Mouse (Mus musculus): ENCODE measurements around the gene Gm17482. TPM values are rescaled to one million over a fixed set of nuclear protein-coding genes. Genes with fewer than 3 reads are reported as not detected.

Gene Gm17482
- total RNA-seq, 2 experiments from 2014 or later, result not detected

- DNase-seq, result no peak
Observed at GRCm38 (mm10) chr6:115245500-115246058, 18.4 kb downstream of the Gm17482 start.

DNA sequence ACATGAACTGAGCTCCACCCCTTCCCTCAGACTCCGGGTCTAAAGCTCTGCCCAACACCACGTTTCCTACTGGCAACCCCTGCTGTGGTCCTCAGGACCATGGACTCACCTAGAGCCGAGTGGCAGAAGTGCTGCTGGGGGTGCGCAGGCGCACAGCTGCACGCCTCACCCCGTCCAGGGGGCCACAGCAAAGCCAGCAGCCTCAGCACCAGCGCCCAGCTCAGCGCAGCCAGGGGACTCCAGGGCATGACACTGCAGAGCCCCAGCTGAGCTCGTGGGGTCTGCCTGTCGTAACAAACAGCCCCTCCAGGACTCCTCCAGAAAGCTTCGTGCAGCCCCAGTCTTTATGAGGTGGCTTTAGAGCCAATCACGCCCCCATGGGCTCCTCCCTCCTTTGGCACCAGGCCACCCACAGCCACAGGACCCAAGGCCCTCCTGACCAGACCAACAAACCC, 24.4 kb downstream of the Gm17482 start:
- peak; percentile 70 to 87 for DNase-seq

- no peak for DNase-seq
Observed at GRCm38 (mm10) chr6:115252099-115252873, 25.1 kb downstream of the Gm17482 start, which contains the start of gene Timp4. Gene Timp4 (minus strand): TSS chr6:115252205.

DNA sequence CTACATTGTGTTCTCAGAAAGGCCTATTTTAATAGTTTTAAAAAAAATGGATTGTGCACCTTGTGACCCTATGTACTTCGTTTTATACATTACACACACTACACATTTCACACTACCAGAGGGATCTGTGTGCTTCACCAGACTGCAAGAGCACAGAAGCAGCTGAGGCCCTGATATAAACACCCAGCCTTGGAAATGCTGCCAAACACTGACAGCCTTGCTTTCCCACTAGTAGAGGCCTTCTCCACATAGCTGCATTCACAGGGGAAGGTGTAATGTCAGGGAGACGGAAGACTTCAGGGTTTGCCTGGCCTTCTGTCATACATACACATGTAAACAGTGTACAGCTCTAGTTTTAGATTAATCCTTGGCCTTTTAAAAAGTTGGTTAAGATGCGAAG, 28.0 kb downstream of the Gm17482 start:
- no peak for DNase-seq

DNA sequence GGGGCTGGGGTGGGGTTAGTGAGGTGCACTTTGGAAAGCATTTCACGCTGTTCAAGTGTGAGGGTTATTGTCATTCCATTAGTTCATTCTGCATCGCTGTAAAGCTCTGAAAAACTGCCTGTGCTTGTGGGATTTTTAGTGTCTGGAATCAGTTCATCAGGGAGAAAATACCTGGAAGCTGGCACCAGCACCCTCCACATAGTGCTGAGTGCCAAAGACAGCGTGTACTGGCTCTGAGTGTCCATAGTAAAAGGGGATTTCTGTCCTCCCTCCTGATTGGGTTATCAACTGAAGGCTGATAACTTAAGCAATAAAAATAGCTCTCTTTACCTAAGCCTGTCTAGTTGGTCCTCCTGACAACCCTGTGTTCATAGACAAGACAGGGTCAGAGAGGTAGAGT, 33.4 kb downstream of the Gm17482 start:
- peak in 1 of 2 experiments; percentile 52 for DNase-seq

DNA sequence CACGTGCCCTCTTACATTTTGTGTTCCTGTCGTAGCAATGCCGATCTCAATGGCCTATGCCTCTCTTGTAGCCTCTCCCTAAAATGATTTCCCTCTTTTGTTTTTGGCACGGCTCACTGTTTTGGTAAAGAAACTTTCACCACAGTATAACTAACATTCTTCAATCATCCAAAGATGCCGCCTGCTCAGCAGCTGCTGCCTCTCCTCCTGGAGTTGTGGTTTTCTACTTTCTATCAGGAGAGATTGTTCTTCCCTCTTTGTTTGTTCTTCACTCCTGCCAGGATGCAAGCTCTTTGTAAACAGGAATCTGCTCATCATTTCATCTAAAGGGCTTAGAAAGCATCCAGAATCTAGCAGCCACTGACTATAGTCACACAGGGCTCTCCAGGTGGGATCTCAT, 39.6 kb downstream of the Gm17482 start:
- DNase-seq, result no peak

DNA sequence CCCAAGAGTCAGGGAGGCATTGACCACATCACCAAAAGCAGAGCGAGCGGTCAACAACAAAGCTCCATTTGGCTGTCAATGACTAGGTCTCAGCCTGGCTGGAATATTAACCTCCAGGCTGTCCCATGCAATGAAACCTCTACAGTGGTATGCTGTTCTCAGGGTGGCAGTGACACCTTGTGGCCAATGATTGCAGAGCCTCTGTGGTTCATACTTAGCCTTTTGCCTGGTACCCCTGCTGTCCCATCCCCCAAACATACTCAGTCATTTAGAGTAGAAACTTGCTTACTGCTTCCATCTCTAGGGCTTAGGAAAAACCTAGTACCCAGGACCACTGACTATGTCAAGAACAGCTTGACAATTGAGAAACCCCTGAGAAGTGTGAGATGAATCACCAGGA, 40.8 kb downstream of the Gm17482 start:
- peak; percentile 85 to 90 for DNase-seq

DNA sequence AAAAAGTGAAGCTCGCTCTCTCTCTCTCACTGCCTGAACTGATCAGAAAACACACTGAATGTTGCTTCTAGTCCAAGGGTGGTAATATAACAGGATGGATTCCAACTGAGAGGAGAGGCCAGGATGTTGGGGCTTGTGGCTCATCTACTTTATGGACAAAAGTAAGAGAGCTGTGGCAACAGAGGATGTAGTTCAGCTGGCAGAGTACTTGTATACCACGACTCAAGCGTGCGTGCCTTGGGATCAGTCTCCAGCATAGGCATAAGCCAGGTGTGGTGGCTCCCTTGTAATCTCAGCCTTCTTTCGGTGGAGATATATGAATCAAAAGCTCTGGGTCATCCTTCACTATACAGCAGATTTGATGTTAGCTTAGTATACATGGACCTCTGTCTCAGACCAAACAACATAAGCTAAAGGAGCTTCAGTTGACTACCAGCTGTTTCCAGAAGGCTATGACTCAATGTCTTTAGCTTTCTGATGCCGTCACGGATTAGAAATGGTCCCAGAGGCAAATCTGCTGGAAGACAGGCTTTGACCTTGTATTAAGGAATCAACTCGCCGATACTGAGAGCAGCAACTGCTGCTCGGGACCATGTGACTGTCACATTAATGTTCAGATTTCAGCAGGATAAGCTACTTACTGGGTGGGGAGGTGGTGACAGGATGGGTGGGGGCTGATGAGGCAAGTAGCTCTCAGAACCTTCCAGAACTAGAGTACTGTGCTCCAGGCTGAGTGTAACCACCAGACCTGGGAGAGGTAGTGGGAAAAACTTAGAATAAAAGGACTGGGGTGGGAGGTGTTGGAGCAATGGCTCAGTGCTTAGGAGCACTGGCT, 41.6 kb downstream of the Gm17482 start:
- DNase-seq, result peak; percentile 37 to 55

DNA sequence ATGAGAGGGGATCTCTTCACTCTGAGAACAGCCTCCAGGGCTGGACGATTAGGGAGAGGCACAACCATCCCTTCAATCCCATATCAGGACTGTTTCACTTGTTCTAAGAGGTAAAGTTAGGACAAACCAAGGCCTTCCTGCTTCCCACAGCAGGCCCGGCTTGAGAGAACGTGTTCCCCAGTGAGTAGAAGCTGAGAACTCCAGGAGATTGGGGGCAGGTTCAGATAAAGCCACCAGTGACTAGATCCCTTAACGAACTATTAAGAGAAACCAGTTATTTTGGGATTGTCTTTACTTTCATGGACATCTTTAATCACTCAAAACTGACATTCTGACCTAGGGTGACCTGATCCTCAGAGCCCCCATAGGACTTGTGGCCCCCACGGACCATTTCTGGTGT, 42.4 kb downstream of the Gm17482 start:
- DNase-seq, result no peak

DNA sequence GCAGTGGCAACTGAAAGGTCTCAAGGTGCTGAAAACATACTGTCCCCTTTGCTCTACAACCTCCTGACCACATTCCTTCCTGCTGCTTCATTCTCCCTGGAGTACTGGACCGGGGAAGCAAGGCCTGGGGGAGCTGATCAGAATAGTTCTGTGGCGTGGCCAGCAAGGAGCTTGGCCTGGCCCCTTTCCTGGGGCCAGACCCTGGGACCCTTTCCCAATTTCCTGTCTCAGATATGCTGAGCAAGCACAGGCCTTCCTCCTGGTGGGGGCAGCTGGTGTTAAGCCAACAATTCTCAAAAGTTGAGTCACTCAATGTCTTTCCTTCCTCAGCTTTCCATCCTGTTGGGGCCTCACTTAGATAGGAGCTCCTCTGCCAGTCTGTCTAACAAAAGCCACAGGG, 42.9 kb downstream of the Gm17482 start:
- DNase-seq, result peak; percentile 43 to 54

GRCm38 (mm10) chr6:115271326-115271725, 44.2 kb downstream of the Gm17482 start:
- no peak for DNase-seq

DNA sequence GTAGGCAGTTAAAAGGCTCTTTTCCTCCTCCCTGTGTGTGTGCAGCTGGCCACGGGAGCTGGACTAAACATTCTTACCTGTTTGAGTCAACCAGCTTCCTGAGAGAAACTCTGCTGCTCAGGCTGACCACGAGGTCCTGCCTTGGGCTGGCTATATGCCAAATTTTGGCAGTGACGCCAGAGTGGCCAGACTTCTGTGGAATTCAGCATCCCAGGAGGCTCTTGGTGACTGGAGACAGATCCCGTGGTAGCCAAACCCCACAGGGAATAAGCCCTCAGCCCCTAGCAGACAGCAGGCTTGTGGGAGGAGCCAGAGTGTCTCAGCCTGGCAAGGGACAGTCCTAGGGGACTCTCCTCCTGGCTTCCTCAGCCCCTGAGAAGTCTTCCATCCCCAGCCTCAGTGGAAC, 44.7 kb downstream of the Gm17482 start:
- peak; percentile 71 to 88 for DNase-seq

DNA sequence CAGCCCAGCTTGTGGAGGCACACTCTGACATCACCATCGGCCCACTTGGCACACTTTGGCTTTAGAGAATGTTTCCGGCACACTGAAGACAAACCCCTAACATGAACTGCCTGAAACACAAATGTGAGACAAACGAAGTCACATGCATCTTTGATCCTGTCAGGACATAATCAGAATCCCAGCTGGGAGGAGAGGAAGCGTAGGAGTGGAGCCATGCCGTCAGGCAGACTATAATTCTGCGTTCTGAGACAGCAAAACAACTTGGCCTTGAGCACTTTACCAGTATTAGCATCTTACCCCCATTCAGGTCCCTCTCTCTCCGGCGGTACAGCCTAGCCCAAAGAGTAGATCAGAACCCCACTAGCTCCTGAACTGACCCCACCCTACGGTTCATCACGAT, 46.2 kb downstream of the Gm17482 start:
- peak; percentile 69 to 81 for DNase-seq

GRCm38 (mm10) chr6:115274705-115275104, 47.6 kb downstream of the Gm17482 start:
- DNase-seq, result no peak

DNA sequence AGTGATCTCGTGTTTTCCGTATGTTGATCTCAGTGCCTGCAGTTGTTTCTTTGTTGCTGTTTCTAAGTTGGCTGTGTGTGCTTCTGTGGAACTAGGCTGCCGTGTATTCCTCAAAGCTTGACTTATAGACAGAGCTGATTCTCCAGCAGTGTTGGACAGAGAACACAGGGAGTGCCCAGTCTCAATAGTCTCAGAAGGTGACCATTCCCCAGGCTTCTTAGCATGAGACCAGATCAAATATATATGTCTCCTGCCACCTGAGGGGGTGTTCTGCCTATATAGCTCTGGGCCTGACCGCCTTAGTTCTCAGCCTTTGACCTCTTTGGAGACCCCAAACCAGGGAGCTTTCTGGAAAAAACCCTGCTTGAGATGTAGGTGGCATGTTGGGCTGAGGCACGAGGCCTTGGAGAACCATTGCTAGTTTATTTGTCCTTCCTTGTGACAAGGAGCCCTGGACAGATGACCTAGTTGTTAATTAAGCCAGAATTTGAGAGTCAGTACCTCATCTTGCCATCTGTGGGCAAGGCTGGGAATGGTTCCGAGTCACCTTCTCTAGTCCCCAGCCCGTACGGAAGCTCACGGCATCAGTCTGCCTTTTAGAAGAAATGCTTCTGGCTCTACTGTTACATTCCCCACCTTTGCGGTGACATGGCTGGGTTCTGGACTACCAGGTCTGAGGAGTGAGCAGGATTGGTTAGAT, 48.1 kb downstream of the Gm17482 start:
- DNase-seq, result no peak

- no peak for DNase-seq
Observed at GRCm38 (mm10) chr6:115278086-115278485, 50.9 kb downstream of the Gm17482 start.

DNA sequence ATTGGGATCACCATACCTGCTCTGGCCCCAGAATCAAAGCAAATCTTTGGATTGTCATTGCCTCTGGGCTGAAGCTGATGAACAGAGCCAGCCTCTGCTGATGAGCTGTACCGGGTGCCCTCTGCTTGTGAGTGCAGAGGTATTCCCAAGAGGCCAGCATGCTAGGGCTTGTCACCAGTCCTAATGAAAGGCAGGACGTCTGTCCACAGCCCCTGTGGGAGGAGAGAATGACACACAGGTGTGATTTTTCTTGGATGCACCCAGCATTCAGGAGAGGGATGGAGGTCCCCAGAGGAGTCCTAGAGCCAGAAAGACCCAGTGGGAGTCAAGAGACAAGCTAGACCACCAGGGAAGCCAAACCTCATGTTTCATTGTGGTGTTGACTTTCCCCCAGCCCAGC, 52.5 kb downstream of the Gm17482 start:
- no peak for DNase-seq

- no peak for DNase-seq
Observed at GRCm38 (mm10) chr6:115284153-115284552, 57.0 kb downstream of the Gm17482 start.

DNA sequence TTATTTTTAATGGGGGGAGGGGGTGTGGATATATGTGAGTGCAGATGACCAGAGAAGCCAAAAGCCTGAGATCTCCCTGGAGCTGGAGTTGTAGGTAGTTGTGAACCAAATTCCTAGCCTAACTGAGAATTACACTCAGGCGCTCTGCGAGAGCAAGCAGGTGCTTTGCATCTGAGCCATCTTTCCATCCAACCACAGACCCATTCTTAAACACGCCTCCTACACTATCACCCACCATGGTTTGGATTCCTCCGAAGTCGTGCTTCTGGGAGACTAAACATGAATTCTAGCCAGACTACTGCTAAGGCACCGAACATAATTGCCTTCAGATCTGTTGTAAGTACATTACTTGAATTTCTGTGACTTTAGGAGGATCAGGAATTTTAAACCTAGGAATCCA, 59.3 kb downstream of the Gm17482 start:
- DNase-seq, result no peak

GRCm38 (mm10) chr6:115288223-115288622, 61.1 kb downstream of the Gm17482 start:
- DNase-seq, result no peak

DNA sequence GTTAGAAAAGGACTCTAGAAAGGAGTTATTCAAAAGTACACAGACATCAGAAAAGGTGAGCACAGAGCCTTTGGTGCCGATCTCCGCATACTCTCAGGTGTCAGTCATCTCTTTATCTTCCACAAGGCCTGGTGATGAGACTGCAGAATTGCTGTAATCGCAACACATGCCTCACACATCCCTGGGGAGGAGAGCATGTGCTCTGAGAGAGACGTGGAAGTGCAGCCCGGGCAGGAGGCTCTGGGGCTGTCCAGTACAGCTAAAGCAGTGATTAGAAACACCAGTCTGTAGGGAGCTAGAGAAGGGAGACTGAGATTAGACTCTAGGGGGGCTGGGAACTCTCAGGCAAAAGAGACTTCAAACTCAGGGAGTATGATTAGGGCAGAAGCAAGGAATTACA, 63.4 kb downstream of the Gm17482 start:
- DNase-seq, result no peak

DNA sequence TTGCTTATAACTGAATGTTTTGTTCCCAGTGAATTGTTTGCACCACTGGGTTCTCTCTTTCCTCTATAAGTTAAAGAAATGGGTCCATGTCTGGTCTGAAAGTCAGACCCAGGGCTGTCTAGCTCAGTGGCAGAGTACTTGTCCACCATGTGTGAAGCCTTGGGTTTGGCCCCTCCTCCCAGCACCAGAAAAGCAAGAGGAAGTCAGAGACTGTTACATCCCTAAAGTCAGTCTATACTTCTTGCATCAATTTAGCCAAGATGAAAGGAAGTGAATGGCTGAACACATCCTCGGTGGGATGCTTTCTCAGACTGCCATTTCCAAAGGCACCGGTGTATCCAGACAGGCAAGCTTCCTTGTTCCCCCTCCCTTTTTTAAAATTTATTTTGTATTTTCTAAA, 63.9 kb downstream of the Gm17482 start:
- no peak for DNase-seq
